Mouse (Mus musculus): ENCODE results near the gene Prmt1. TPM values are rescaled to one million over a fixed set of nuclear protein-coding genes. Genes with fewer than 3 reads are reported as not detected.

Gene Prmt1
- total RNA-seq, 1 experiment from 2014 or later: 185 TPM

Other genes starting within 250 kb of the Prmt1 start
- gene Vrk3, start 238.2 kb downstream of the Prmt1 start, total RNA-seq (2017): 67.1 and 70.6 TPM in 2 replicates
- gene Zfp473, start 235.5 kb downstream of the Prmt1 start, total RNA-seq (2017): 3.5 and 3.9 TPM in 2 replicates
- gene Nup62, start 170.5 kb downstream of the Prmt1 start, total RNA-seq (2017): 96.9 and 114 TPM in 2 replicates
- 1.3 TPM in 1 of 2 replicates, not detected in the other for gene Il4i1, start 170.2 kb downstream of the Prmt1 start, total RNA-seq (2017)
- 3.1 and 3.3 TPM in 2 replicates for gene Atf5, start 169.9 kb downstream of the Prmt1 start, total RNA-seq (2017)
- 32.6 and 38.0 TPM in 2 replicates for gene Akt1s1, start 137.6 kb downstream of the Prmt1 start, total RNA-seq (2017)
- 21.6 and 29.3 TPM in 2 replicates for gene Tbc1d17, start 137.5 kb downstream of the Prmt1 start, total RNA-seq (2017)
- 27.8 and 30.0 TPM in 2 replicates for gene Pnkp, start 129.4 kb downstream of the Prmt1 start, total RNA-seq (2017)
- gene Ptov1, start 116.8 kb downstream of the Prmt1 start, total RNA-seq (2017): 41.8 and 54.1 TPM in 2 replicates
- 6.7 and 11.8 TPM in 2 replicates for gene Med25, start 93.9 kb downstream of the Prmt1 start, total RNA-seq (2017)
- 33.3 and 39.8 TPM in 2 replicates for gene Fuz, start 90.5 kb downstream of the Prmt1 start, total RNA-seq (2017)
- 12.4 and 25.5 TPM in 2 replicates for gene Ap2a1, start 57.1 kb downstream of the Prmt1 start, total RNA-seq (2017)
- gene Tsks, start 43.4 kb downstream of the Prmt1 start, total RNA-seq (2017): not detected in 2 replicates
- 0.20 TPM in 1 of 2 replicates, not detected in the other for gene Cpt1c, start 11.7 kb downstream of the Prmt1 start, total RNA-seq (2017)
- gene Irf3, start 11.1 kb upstream of the Prmt1 start, total RNA-seq (2017): 75.7 and 137 TPM in 2 replicates
- gene Bcl2l12, start 12.1 kb upstream of the Prmt1 start, total RNA-seq (2017): 19.8 and 35.1 TPM in 2 replicates
- 11.3 and 13.8 TPM in 2 replicates for gene Scaf1, start 29.8 kb upstream of the Prmt1 start, total RNA-seq (2017)
- 1.9 and 9.0 TPM in 2 replicates for gene Rras, start 31.4 kb upstream of the Prmt1 start, total RNA-seq (2017)
- gene Prr12, start 66.3 kb upstream of the Prmt1 start, total RNA-seq (2017): 3.9 and 4.6 TPM in 2 replicates
- gene Nosip, start 75.9 kb upstream of the Prmt1 start, total RNA-seq (2017): 56.2 and 72.8 TPM in 2 replicates
- 6.6 and 6.7 TPM in 2 replicates for gene Prrg2, start 76.1 kb upstream of the Prmt1 start, total RNA-seq (2017)
- 41.8 and 52.6 TPM in 2 replicates for gene Rcn3, start 105.7 kb upstream of the Prmt1 start, total RNA-seq (2017)
- 15.3 and 23.1 TPM in 2 replicates for gene Fcgrt, start 117.3 kb upstream of the Prmt1 start, total RNA-seq (2017)
- 1,545 and 1,649 TPM in 2 replicates for gene Rps11, start 137.9 kb upstream of the Prmt1 start, total RNA-seq (2017)
- gene Rpl13a, start 142.2 kb upstream of the Prmt1 start, total RNA-seq (2017): 3,499 and 4,043 TPM in 2 replicates
- gene Gm45713, start 149.7 kb upstream of the Prmt1 start, total RNA-seq (2017): 0.35 and 0.56 TPM in 2 replicates
- gene Flt3l, start 149.9 kb upstream of the Prmt1 start, total RNA-seq (2017): 15.7 and 18.9 TPM in 2 replicates
- gene Pih1d1, start 167.7 kb upstream of the Prmt1 start, total RNA-seq (2017): 38.0 and 60.7 TPM in 2 replicates
- 25.0 and 32.6 TPM in 2 replicates for gene Aldh16a1, start 168.0 kb upstream of the Prmt1 start, total RNA-seq (2017)
- 1.0 TPM in 1 of 2 replicates, not detected in the other for gene Slc17a7, start 177.4 kb upstream of the Prmt1 start, total RNA-seq (2017)
- not detected in 2 replicates for gene Gfy, start 193.0 kb upstream of the Prmt1 start, total RNA-seq (2017)
- gene Pth2, start 194.4 kb upstream of the Prmt1 start, total RNA-seq (2017): not detected in 2 replicates
- gene Ccdc155, start 218.3 kb upstream of the Prmt1 start, total RNA-seq (2017): 0.60 and 0.75 TPM in 2 replicates
- gene Dkkl1, start 225.6 kb upstream of the Prmt1 start, total RNA-seq (2017): 37.0 TPM in 2 replicates
- 5.1 and 9.9 TPM in 2 replicates for gene Tead2, start 229.2 kb upstream of the Prmt1 start, total RNA-seq (2017)